Mouse (Mus musculus) cortical plate, adult 2 months (tissue): Measurements from ENCODE around the gene Eif4e1b. TPM values are rescaled to one million over a fixed set of nuclear protein-coding genes. Genes with fewer than 3 reads are reported as not detected.

Experiments used
- H3K27ac ChIP-seq: fragments of 200-500 bp; 2 replicates; pipeline ENCODE4 v1.5.1; 2012; ENCODE audit warnings: low read length, control low read depth, inconsistent platforms; ENCODE audit not compliant: insufficient read depth
- H3K4me1 ChIP-seq: fragments of 200-500 bp; 2 replicates; pipeline ENCODE4 v1.6.1; 2011; ENCODE audit warnings: low read length; ENCODE audit not compliant: control insufficient read depth, insufficient read depth
- H3K4me3 ChIP-seq: fragments of 200-500 bp; 2 replicates; pipeline ENCODE4 v1.5.1; 2011; ENCODE audit warnings: mild to moderate bottlenecking, low read length, control low read depth; ENCODE audit not compliant: insufficient read depth
- CTCF ChIP-seq: fragments of 200-500 bp; IDR thresholded peaks from 2 replicates; pipeline ENCODE4 v1.5.1; 2011; ENCODE audit warnings: mild to moderate bottlenecking, control low read depth, low read length; ENCODE audit not compliant: insufficient read depth; ENCODE audit errors: extremely low read depth
- POLR2A ChIP-seq: fragments of 200-500 bp; IDR thresholded peaks from 2 replicates; pipeline ENCODE4 v1.6.1; 2011; ENCODE audit warnings: mild to moderate bottlenecking, low read length, control low read depth; ENCODE audit not compliant: insufficient read depth; ENCODE audit errors: extremely low read depth
- polyA plus RNA-seq: library from polyadenylated mRNA; depleted of rRNA; stranded (reverse); fragments of >200 nt; gene quantifications from 2 replicates; pipeline ENCODE4 v1.2.3, GENCODE M21; 2012; rRNA removed

Gene Eif4e1b
- not detected in 2 replicates for polyA plus RNA-seq

GRCm38 (mm10) chr13:54783698-54784097, at the start of gene Eif4e1b:
Eif4e1b (plus strand) TSS chr13:54783998.
- peaks cover 4% of the 10 kb centered on the region for H3K4me1 ChIP-seq
- no peak within 1 kb of the TSS for H3K27ac ChIP-seq
- no peak within 1 kb of the TSS for H3K4me3 ChIP-seq
- TF ChIP-seq CTCF, result no peak
- no peak for TF ChIP-seq POLR2A

- Histone ChIP-seq H3K27ac (no peak overlapping the region), H3K4me1 (no peaks in the 10 kb centered on the region), H3K4me3 (no peak overlapping the region)
- TF ChIP-seq POLR2A, result no peak
- no peak for TF ChIP-seq CTCF
Measured at GRCm38 (mm10) chr13:54736931-54737330, 46.9 kb upstream of the Eif4e1b start.

GRCm38 (mm10) chr13:54737488-54738212, 46.1 kb upstream of the Eif4e1b start:
- Histone ChIP-seq H3K4me1 (0 out of 2 replicates have a peak, but pooled peaks cover under 1% of the 10 kb centered on the region), H3K4me3 (no peak overlapping the region), H3K27ac (no peak overlapping the region)
- TF ChIP-seq POLR2A, result no peak
- TF ChIP-seq CTCF, result no peak

GRCm38 (mm10) chr13:54738213-54738601, 45.6 kb upstream of the Eif4e1b start:
- no peak overlapping the region for H3K4me3 ChIP-seq
- H3K4me1 ChIP-seq, result 0 out of 2 replicates have a peak, but pooled peaks cover 3% of the 10 kb centered on the region
- TF ChIP-seq POLR2A (no peak), CTCF (no peak)
- H3K27ac ChIP-seq, result no peak overlapping the region

GRCm38 (mm10) chr13:54746110-54746509, 37.7 kb upstream of the Eif4e1b start:
- TF ChIP-seq CTCF (no peak), POLR2A (no peak)
- H3K27ac ChIP-seq, result no peak overlapping the region
- peaks cover 19% of the 10 kb centered on the region for H3K4me1 ChIP-seq
- no peak overlapping the region; the same call in 1 of the 2 replicates for H3K4me3 ChIP-seq

DNA sequence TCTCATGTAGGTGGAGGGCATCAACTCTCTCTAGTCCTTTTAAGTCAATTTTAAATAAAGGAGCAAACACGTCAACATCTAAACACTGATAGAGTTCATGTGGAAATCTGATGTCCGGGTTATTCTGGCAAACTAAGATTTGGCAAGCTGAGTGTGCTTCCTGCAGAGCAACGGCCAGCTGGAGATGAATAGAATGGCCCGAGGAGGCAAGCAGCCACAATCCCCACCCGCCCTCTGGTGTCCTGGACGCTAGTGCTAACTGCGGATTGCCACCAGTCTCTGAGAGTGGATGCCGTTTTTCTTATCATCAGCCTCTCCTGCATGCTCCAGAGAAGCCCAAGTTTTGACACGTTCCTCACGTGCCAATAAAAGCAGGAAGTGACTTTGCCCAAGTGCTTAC, 36.9 kb upstream of the Eif4e1b start:
- peaks cover 21% of the 10 kb centered on the region for H3K4me1 ChIP-seq
- TF ChIP-seq POLR2A (no peak), CTCF (no peak)
- H3K4me3 ChIP-seq, result peak overlapping the region; percentile 89
- H3K27ac ChIP-seq, result no peak overlapping the region

GRCm38 (mm10) chr13:54748190-54748589, 35.6 kb upstream of the Eif4e1b start:
- H3K4me1 ChIP-seq, result peaks cover 25% of the 10 kb centered on the region

DNA sequence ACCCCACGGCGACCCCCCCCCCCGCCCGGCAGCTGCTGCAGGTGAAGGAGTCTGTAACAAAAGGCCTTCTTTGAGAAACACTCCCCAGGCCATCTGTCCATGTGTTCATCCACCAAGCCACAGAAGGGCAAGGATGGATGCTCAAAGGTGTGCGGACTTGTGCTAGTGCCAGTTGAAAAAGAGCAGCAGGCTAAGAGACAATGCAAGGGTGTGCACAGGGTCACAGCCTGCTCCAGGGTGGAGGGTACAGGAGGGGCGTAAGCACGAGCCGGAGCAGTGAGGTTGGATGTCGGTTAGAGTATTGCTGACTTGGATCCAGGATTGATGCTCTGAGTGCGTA, 35.1 kb upstream of the Eif4e1b start:
- peak overlapping the region; percentile 89 for H3K4me3 ChIP-seq
- H3K4me1 ChIP-seq, result peaks cover 30% of the 10 kb centered on the region
- TF ChIP-seq CTCF (no peak), POLR2A (no peak)
- no peak overlapping the region for H3K27ac ChIP-seq

More at GRCm38 (mm10) chr13:54748190-54748589, 35.6 kb upstream of the Eif4e1b start:
- no peak overlapping the region for H3K27ac ChIP-seq
- peak overlapping the region; percentile 89 for H3K4me3 ChIP-seq
- TF ChIP-seq CTCF (no peak), POLR2A (no peak)

DNA sequence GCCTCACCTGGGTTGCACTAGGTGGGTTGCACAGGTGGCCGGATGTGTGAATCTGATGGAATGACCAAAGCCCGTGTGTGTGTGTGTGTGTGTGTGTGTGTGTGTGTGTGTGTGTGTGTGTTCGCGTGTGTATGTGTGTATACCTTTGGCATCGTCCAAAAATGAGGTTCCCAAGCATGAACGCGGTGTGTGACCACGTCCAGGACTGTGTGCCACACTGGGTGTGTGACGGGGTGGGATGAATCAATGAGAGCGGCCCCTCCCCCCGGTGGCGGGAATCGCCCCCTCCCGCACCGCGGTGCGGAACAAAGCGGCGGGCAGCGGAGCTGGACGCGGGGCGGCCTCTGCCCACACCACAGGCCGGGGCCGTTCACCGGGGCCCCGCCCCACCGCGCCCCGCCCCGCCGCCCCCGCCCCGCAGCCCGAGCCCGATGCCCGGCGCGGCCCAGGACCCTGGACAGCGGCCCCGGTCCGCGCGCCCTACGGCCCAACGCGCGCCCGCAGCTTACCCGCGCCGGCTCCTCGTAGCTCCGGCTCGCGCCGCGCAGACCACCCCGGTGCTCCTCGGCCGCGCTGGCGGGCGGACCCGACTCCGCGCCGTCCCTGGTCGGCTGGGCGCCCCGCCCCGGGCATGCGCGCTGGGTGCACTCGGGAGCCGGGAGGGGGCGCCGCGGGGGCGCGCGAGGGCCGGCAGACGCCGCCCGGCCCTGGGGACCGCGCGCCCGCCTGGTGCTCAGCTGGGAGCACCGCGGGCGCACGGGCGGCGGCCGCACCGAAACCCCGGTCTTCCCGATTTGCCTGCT, 34.5 kb upstream of the Eif4e1b start:
- H3K4me1 ChIP-seq, result peaks cover 33% of the 10 kb centered on the region
- H3K4me3 ChIP-seq, result peak overlapping the region; percentile 89
- H3K27ac ChIP-seq, result peak overlapping the region; percentile 72
- TF ChIP-seq CTCF, result no peak
- TF ChIP-seq POLR2A, result no peak

GRCm38 (mm10) chr13:54749864-54750411, 33.9 kb upstream of the Eif4e1b start, which contains the start of gene Gprin1:
Gprin1 (minus strand) TSS chr13:54749874.
- TF ChIP-seq POLR2A, result no peak
- no peak for TF ChIP-seq CTCF
- peak within 1 kb of the TSS; percentile 72 for H3K27ac ChIP-seq
- peak within 1 kb of the TSS; percentile 89 for H3K4me3 ChIP-seq
- peaks cover 32% of the 10 kb centered on the region for H3K4me1 ChIP-seq

GRCm38 (mm10) chr13:54750699-54751098, 33.1 kb upstream of the Eif4e1b start:
- Histone ChIP-seq H3K27ac (no peak overlapping the region), H3K4me3 (no peak overlapping the region), H3K4me1 (peaks cover 31% of the 10 kb centered on the region)
- TF ChIP-seq POLR2A (no peak), CTCF (no peak)
